Mouse (Mus musculus) spleen, adult 2 months (tissue): ENCODE results near the gene Nedd9.

Experiments used
- CTCF ChIP-seq: fragments of 200-500 bp; IDR thresholded peaks from 2 replicates; pipeline ENCODE4 v1.5.1; 2011; ENCODE audit warnings: mild to moderate bottlenecking, inconsistent platforms; ENCODE audit not compliant: insufficient read depth, insufficient read length, insufficient replicate concordance; ENCODE audit errors: extremely low read depth
- POLR2A ChIP-seq: fragments of 200-500 bp; IDR thresholded peaks from 2 replicates; pipeline ENCODE4 v1.6.1; 2011; ENCODE audit warnings: low read depth, low read length, inconsistent platforms

DNA sequence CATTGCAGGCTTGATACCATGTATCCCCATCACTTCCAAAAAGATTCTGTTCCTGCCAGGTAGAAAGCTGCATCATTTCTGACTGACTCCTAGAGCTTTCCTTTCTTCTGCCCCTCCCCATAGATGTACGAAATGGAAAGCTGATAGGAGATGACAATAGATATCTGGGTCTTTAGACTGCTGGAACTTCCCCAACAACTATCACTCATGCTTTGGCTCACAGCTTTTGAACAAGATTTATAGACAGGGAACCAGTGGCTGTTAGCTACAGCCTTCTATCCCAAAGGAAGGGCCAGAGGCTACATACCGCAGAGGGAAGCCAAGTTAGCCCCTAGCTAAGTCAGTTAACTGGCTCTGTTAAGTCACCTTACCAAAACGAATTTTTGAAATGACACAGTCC, 129.6 kb downstream of the Nedd9 start:
- TF ChIP-seq CTCF (no peak), POLR2A (no peak)
